Mouse (Mus musculus): Measurements from ENCODE around the gene Pi4k2a.

DNA sequence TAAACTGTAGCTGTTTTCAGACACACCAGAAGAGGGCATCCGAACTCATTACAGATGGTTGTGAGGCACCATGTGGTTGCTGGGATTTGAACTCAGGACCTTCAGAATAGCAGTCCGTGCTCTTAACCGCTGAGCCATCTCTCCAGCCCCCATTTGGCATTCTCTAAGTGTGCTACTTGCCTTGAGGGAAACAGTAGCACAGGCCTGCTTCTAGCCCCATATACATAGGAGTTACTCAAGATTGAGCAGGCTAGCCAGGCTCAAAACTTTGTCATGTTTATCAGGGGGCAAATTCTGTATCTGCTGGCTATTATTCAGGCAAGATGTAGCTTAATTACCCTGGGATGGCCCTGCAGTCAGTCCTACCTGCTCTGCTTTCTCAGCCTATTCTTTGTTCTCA lies 38.9 kb upstream of the Pi4k2a start:
- TF ChIP-seq CTCF (IDR thresholded peaks at IDR 0.05; ENCODE audit: low read depth) (no peak), EP300 (IDR thresholded peaks at IDR 0.05; ENCODE audit: low read depth) (no peak)
